Mouse (Mus musculus) limb, embryonic 12.5 days (tissue): ENCODE data around the gene Tgif2lx1. TPM values are rescaled to one million over a fixed set of nuclear protein-coding genes. Genes with fewer than 3 reads are reported as not detected.
"Not testable (repeated sequence)": the region's sequence is repeated elsewhere in the genome, so short reads cannot be mapped to it uniquely, and the experiment has no call there.

ENCODE experiments used
- ATAC-seq: fragments of 200-750 bp; cut with Nextera tagmentation; 2 replicates; pipeline ENCODE4 v1.8.0; 2017; ENCODE audit warnings: low read depth, moderate TSS enrichment; ENCODE audit not compliant: insufficient number of reproducible peaks, insufficient read depth, low FRiP score, low TSS enrichment
- H3K27ac ChIP-seq: fragments of 300-500 bp; sonication (generic); 2 replicates; pipeline ENCODE4 v1.5.1; 2016; ENCODE audit warnings: mild to moderate bottlenecking, moderate library complexity
- H3K27me3 ChIP-seq: fragments of 300-500 bp; sonication (generic); 2 replicates; pipeline ENCODE4 v1.6.1; 2016; ENCODE audit warnings: mild to moderate bottlenecking, moderate library complexity
- H3K36me3 ChIP-seq: fragments of 300-500 bp; sonication (generic); 2 replicates; pipeline ENCODE4 v1.6.1; 2016; ENCODE audit warnings: mild to moderate bottlenecking, moderate library complexity
- H3K4me1 ChIP-seq: fragments of 300-500 bp; sonication (generic); replicated peaks from 2 replicates; pipeline ENCODE4 v1.6.1; 2016
- H3K4me2 ChIP-seq: fragments of 300-500 bp; sonication (generic); 2 replicates; pipeline ENCODE4 v1.6.1; 2016; ENCODE audit warnings: mild to moderate bottlenecking, moderate library complexity
- H3K4me3 ChIP-seq: fragments of 300-500 bp; sonication (generic); replicated peaks from 2 replicates; pipeline ENCODE4 v1.5.1; 2016; ENCODE audit warnings: mild to moderate bottlenecking
- H3K9ac ChIP-seq: fragments of 300-500 bp; sonication (generic); replicated peaks from 2 replicates; pipeline ENCODE4 v1.6.1; 2016; ENCODE audit warnings: mild to moderate bottlenecking, moderate library complexity
- H3K9me3 ChIP-seq: fragments of 300-500 bp; sonication (generic); 2 replicates; pipeline ENCODE4 v1.6.1; 2016; ENCODE audit warnings: mild to moderate bottlenecking, moderate library complexity
- WGBS: fragments of 180-500 bp; shearing (Covaris S2); methylation state at CpG from one replicate; pipeline ENCODE4 v1.1.7; 2016; 5-methylcytosine and 5-hydroxymethylcytosine counted together
- polyA plus RNA-seq: library from polyadenylated mRNA; unstranded; fragments of >200 nt; fragmentation: Nextera tagmentation; extraction: Ambion mirVana; gene quantifications from 2 replicates; pipeline ENCODE4 v1.2.1, GENCODE M21; 2016

The Tgif2lx1 gene
- polyA plus RNA-seq: not detected in 2 replicates

- not testable (repeated sequence) for H3K4me1 ChIP-seq, ATAC-seq, H3K36me3 ChIP-seq, H3K4me2 ChIP-seq, H3K9ac ChIP-seq, H3K27ac ChIP-seq, H3K4me3 ChIP-seq, H3K9me3 ChIP-seq, H3K27me3 ChIP-seq
- WGBS: no CpG with 5 or more reads among the region's 5 CpGs
Measured at GRCm38 (mm10) chrX:118480637-118481036, at the start of gene Tgif2lx1. Gene Tgif2lx1, minus strand, starts transcription at chrX:118480737.

Other genes starting within 250 kb of the Tgif2lx1 start
- gene Tgif2lx2, start 53.5 kb downstream of the Tgif2lx1 start, polyA plus RNA-seq: not detected in 2 replicates